Mouse (Mus musculus) erythroblast, embryonic 14.5 days (primary cell): ENCODE results near the gene Hes5. TPM values are rescaled to one million over a fixed set of nuclear protein-coding genes. Genes with fewer than 3 reads are reported as not detected.

Experiments used
- H3K27me3 ChIP-seq: 2 replicates; pipeline ENCODE4 v1.6.1; 2012; ENCODE audit warnings: inconsistent platforms; ENCODE audit not compliant: control insufficient read depth
- H3K36me3 ChIP-seq: 2 replicates; pipeline ENCODE4 v1.6.1; 2012; ENCODE audit warnings: mild to moderate bottlenecking, inconsistent platforms; ENCODE audit not compliant: control insufficient read depth
- H3K4me1 ChIP-seq: 2 replicates; pipeline ENCODE4 v1.6.1; 2012; ENCODE audit warnings: inconsistent platforms; ENCODE audit not compliant: control insufficient read depth
- H3K4me3 ChIP-seq: replicated peaks from 2 replicates; pipeline ENCODE3; 2012; ENCODE audit warnings: moderate library complexity, mild to moderate bottlenecking, inconsistent platforms
- H3K9me3 ChIP-seq: 2 replicates; pipeline ENCODE4 v1.6.1; 2012; ENCODE audit warnings: low read length, inconsistent platforms, mixed read lengths; ENCODE audit not compliant: control insufficient read depth
- GATA1 ChIP-seq: IDR thresholded peaks from 2 replicates; pipeline ENCODE4 v1.6.1; 2012; ENCODE audit warnings: low read length, inconsistent platforms, mixed read lengths
- TAL1 ChIP-seq: IDR thresholded peaks from 3 replicates; pipeline ENCODE4 v1.6.1; 2012; ENCODE audit warnings: low read length, inconsistent platforms, mixed read lengths
- polyA plus RNA-seq: library from polyadenylated mRNA; stranded (reverse); fragments of >175 nt; gene quantifications from 2 replicates; pipeline ENCODE4 v1.2.3, GENCODE M21; 2012

Gene Hes5
- not detected in 2 replicates for polyA plus RNA-seq

DNA sequence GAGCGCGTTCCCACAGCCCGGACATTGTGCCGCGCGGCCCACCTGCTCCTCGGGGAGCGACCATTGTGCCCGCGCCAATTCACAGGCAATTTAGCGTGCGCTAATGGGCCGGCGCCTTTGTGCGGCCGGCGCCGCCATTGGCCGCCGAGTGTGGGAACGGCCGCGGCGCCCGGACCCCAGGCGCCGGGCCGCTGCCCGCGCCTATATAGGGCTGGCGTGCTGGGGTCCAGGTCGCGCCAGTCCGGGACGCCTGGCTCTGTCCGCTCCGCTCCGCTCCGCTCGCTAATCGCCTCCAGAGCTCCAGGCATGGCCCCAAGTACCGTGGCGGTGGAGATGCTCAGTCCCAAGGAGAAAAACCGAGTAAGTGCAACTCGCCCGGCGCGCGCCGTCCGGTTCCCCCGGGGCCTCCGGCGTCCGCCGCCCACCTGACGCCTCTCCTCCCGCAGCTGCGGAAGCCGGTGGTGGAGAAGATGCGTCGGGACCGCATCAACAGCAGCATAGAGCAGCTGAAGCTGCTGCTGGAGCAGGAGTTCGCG lies at the start of gene Hes5:
Hes5 (plus strand) TSS at position 234 of the 536 bp plus-strand sequence.
- Histone ChIP-seq H3K4me3 (no peak within 1 kb of the TSS), H3K9me3 (peaks cover 25% of the 10 kb centered on the region), H3K4me1 (peaks cover 38% of the 10 kb centered on the region), H3K36me3 (peaks cover 7% of the 10 kb centered on the region), H3K27me3 (peaks cover 81% of the 10 kb centered on the region)
- TF ChIP-seq TAL1 (no peak), GATA1 (no peak)

DNA sequence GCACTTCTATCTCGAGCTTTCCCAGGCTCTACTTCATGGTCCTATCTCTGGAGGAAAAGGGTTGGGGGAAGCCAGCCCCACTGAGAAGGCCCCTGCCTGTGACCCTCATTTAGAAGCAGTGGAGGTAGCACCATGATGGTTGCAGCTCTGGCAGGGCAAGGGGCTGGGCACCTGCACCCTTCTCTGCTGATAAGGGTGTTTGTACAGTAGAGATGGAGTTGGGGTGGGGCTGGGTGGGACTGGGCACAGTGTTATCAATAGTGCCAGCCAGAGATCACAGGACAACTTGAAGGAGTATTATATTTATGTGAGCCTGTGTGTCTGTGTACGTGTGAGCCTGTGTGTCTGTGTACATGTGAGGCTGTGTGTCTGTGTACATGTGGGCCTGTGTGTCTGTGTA lies 49.1 kb upstream of the Hes5 start:
- Histone ChIP-seq H3K9me3 (peaks cover 10% of the 10 kb centered on the region), H3K4me1 (peaks cover 95% of the 10 kb centered on the region), H3K4me3 (peak overlapping the region; percentile 57), H3K36me3 (peaks cover 80% of the 10 kb centered on the region), H3K27me3 (no peaks in the 10 kb centered on the region)
- TF ChIP-seq GATA1 (peak; percentile 67), TAL1 (peak; percentile 51; the same call in 2 of the 3 replicates)

DNA sequence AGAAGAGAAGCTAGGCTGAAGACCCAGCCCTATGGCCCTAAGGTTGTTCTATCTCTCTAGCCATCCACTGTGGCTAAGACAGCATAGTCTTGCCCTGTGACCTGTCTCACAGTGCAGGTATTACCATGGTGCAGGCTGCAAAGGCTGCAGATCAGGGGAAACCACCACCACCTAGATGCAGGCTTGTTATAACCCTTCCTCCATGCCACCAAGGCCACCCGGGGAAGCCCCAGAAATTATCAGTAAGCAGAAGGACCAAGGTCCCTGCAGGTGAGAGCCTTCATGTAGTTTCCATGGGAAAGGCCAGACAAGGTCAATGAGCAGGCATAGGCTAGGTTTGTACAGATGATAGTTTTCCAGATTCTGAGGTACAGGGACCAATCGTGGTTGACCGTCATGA lies 46.9 kb upstream of the Hes5 start:
- H3K4me1 ChIP-seq, result peaks cover 94% of the 10 kb centered on the region
- no peak overlapping the region for H3K4me3 ChIP-seq
- H3K36me3 ChIP-seq, result peaks cover 93% of the 10 kb centered on the region
- TF ChIP-seq GATA1 (no peak), TAL1 (no peak)
- H3K27me3 ChIP-seq, result no peaks in the 10 kb centered on the region
- peaks cover 21% of the 10 kb centered on the region for H3K9me3 ChIP-seq

DNA sequence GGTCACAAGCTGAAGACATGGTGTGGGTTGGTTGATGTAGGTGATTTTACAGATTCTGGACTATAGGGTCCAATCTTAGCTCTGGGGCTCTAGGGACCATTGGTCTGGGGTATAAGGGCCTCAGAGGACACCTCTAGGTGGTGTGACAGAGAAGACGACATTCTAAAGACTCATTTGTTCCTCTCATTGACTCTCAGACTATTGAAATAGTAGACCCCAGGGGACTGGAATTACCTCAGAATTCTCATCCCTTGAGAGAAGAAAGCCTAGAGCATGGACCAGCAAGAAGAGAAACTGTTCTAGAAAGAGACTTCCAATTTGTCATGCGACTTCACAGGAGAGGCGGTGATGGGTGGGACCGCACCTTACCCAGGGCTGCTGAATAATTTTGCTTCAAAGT lies 46.5 kb upstream of the Hes5 start:
- Histone ChIP-seq H3K27me3 (no peaks in the 10 kb centered on the region), H3K36me3 (peaks cover 92% of the 10 kb centered on the region), H3K4me1 (peaks cover 92% of the 10 kb centered on the region)

DNA sequence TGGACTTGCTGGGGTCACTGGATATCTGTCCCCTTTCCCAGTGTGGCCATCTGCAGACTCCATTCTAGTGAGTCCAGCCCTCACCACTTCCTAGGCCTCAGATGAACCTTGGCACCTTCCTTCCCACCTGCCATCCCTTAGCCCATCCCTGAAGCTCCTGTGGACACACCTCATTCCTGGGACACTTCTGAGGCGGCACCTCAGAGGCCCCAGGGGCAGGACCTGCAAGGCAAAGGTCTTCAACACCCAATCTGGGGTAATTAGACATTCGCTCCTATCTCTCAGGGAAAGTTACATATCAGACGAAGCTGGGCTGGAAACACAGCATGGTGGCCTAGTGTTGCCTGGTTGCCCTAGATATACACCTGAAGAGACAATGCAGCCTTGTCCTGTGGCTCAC lies 46.0 kb upstream of the Hes5 start:
- Histone ChIP-seq H3K4me1 (peaks cover 90% of the 10 kb centered on the region), H3K4me3 (no peak overlapping the region), H3K36me3 (peaks cover 91% of the 10 kb centered on the region)

More for the DNA sequence above, 46.5 kb upstream of the Hes5 start:
- Histone ChIP-seq H3K9me3 (peaks cover 20% of the 10 kb centered on the region), H3K4me3 (no peak overlapping the region)
- TF ChIP-seq GATA1 (no peak), TAL1 (no peak)

DNA sequence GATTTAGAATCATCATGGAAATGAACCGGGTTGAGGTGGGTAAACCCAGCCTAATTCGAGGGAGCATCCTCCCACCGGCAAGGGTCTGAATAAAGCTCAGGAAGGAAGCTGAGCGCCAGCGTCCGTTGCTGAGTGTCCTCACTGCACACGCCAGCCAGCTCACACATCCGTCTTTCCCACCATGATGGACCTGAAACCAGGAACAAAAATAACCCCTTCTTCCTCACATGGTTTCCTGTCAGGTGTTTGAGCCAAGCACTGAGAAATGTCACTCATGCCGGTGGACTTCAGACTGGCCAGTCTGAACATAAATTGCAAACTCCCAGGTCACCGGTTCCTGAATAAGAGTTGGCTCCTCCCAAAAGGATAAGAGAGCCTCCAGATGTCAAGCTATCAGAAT lies 45.4 kb upstream of the Hes5 start:
- Histone ChIP-seq H3K27me3 (no peaks in the 10 kb centered on the region), H3K4me1 (peaks cover 86% of the 10 kb centered on the region), H3K36me3 (peaks cover 91% of the 10 kb centered on the region), H3K9me3 (peaks cover 15% of the 10 kb centered on the region), H3K4me3 (no peak overlapping the region)
- TF ChIP-seq TAL1, result no peak
- no peak for TF ChIP-seq GATA1

More for the DNA sequence above, 46.0 kb upstream of the Hes5 start:
- peaks cover 15% of the 10 kb centered on the region for H3K9me3 ChIP-seq
- H3K27me3 ChIP-seq, result no peaks in the 10 kb centered on the region
- TF ChIP-seq GATA1 (no peak), TAL1 (no peak)

DNA sequence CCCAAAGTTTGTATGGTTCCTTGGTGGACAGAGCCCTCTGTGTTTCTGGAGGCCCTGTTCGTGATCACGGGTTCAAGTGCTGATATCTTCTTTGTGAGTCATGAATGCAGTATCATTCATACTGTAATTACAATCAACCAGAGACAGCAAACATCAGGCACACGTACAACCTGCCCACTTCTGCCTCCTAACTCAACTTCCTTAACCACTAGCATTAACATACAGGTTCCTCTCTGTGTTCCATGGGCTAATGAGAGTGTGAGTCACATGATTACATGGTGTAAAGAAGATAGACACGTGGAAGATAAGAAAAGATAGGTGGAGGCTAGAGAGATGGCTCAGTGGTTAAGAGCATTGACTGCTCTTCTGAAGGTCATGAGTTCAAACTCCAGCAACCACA lies 44.1 kb upstream of the Hes5 start:
- H3K27me3 ChIP-seq, result no peaks in the 10 kb centered on the region
- peaks cover 16% of the 10 kb centered on the region for H3K9me3 ChIP-seq
- no peak for TF ChIP-seq GATA1
- no peak for TF ChIP-seq TAL1
- peaks cover 97% of the 10 kb centered on the region for H3K36me3 ChIP-seq
- no peak overlapping the region for H3K4me3 ChIP-seq
- H3K4me1 ChIP-seq, result peaks cover 76% of the 10 kb centered on the region

DNA sequence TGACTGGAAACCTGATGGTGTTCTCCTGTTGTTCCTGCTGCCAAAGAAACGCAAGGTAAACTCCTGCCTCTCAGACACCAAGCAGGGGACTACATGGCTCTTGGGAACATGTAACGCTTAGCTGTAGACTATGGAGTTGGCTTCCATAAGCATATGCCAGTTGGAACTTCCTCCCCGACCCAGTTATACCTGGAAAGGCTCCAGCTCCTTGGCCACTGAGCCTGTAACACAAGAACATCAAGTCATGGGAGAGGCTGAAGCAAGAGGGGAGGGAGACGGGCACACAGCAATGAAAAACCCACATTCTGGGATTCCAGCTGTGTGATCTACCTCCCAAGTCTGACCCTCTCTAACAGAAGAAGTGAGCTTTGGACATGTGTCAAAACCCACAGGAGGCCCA lies 38.4 kb upstream of the Hes5 start:
- no peak for TF ChIP-seq TAL1
- TF ChIP-seq GATA1, result no peak
- Histone ChIP-seq H3K36me3 (peaks cover 98% of the 10 kb centered on the region), H3K4me1 (peaks cover 78% of the 10 kb centered on the region), H3K4me3 (peak overlapping the region; percentile 82), H3K9me3 (peaks cover 29% of the 10 kb centered on the region), H3K27me3 (no peaks in the 10 kb centered on the region; the same call in 1 of the 2 replicates)

DNA sequence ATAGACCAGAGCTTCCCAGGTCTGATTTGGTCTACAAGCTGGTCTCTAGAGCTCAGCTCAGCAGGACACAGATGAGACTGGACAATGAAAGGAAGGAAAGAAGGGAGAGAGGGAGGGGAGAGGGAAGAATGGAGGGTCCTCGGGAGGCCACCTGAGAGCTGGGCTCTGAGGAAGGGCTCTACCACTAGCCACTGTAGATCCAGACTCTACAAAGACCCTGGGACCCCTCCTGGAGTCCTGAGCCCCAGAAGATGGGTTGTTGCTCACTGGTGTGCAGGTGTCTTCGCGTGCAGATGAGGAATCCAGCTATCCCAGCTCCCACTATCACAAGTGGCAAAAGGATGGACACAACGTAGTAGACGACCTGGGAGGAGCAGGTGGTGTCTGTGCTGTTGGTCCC lies 37.8 kb upstream of the Hes5 start:
- no peaks in the 10 kb centered on the region; the same call in 1 of the 2 replicates for H3K27me3 ChIP-seq
- TF ChIP-seq TAL1 (no peak), GATA1 (no peak)
- peaks cover 73% of the 10 kb centered on the region for H3K4me1 ChIP-seq
- peaks cover 22% of the 10 kb centered on the region for H3K9me3 ChIP-seq
- H3K36me3 ChIP-seq, result peaks cover 98% of the 10 kb centered on the region
- peak overlapping the region; percentile 82 for H3K4me3 ChIP-seq

DNA sequence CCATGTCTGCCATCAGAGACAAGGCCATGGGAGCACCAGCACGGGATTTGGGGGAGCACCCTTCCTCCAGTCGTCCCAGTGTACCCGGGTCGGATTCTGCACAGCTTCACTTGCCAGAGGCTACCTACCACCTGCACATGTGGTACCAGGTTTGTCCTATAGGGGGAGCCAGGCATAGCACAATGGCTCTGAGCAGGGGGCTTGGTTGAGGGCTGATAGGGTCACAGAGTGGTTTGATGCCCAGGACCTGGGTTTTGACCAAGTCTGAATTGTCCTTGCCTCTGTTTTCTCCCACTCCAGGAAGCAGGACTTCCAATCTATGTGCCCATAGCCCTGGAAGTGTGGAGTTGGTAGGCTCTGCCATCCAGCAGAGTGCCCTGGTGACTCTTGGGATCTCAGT lies 35.3 kb upstream of the Hes5 start:
- Histone ChIP-seq H3K4me3 (peak overlapping the region; percentile 82), H3K4me1 (peaks cover 79% of the 10 kb centered on the region), H3K27me3 (no peaks in the 10 kb centered on the region; the same call in 1 of the 2 replicates), H3K9me3 (peaks cover 15% of the 10 kb centered on the region), H3K36me3 (peaks cover 77% of the 10 kb centered on the region)
- TF ChIP-seq TAL1 (no peak), GATA1 (no peak)
